Mouse (Mus musculus) spleen, postnatal 14 days (tissue): ENCODE measurements around the gene Frrs1.
A peak's percentile ranks its signal among the peaks of the same experiment; 100 is the strongest.

Experiments used
- DNase-seq, 2 experiments: peaks; one replicate each; pipeline ENCODE4 v3.0.0; 2021 to 2022; ENCODE audit warnings: low spot score in 2 of 2

Gene Frrs1

DNA sequence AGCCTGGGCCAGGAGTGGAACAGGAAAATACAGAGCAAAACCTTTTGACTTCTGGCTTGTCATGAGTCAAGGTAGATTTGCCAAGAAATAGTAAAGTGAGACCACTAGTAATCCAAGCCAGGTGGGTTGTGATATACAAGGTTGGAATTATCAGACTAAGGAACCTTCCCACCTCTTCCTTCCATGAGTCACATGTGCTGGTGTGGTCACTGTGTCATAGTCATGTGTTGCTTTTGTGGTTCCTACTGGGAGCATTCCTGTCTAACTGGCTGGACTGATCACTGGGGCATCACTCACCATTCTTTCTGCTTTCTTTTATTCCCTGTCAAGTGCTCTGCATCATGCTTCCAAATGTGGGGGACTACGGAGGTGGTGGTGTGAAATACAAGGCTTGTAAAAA, 11.2 kb upstream of the Frrs1 start:
- no peak for DNase-seq

DNA sequence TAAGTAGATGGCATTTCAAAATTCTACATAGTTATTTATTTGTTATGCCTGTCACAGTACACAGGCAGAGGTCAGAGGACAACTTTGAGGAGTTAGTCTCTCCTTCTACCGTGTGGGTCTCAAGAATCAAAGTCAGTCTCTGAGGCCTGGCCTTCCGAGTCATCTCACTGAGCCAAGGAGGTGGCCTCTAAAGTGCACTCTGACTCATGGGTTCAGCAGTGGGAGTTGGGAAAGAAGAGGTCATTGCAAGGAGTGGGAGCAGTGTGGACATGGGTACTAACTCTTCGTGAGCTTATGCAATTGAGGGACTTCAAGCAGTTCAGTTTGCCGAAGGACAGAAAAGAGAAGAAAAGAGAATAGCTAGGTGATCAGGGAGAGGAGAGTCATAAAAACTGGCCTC, 10.3 kb upstream of the Frrs1 start:
- no peak for DNase-seq

DNA sequence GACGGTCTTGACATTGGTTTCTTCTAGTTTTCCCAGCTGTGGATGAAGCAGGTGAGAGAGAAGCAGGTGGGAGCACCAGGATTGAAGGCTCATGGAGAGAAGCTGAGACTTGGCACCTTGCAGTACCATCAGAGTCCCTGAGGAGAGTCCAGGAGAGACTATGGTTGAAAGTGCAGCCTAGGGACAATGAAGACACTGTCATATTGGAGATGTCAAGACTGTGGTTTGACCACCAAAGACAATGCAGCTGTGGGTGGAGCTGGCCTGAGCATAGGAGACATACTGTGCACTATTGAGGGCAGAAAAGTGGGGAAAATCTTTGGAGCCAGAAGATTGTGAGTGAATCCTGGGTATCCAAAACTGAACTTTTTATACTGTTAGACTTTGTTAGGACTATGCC, 8.9 kb upstream of the Frrs1 start:
- no peak for DNase-seq

DNA sequence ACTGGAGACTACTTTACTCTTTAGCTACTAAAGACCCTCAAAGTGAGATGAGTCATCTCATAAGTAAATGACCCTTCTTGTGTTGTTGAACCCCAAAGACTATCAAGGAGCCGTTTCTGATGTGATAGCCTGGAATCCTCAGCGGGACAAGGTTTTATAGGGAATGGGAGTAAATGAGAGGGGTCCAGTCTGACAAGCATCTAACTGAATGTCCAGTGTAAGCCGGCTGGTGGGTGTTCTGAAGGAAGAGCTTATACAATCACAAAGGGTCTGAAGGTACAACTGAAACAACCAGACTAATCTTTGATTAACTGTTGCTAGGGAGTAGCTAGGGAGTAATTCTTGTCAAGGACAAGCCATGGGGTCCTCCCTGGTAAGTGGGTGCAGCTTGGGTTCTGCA, 6.8 kb upstream of the Frrs1 start:
- DNase-seq: no peak

DNA sequence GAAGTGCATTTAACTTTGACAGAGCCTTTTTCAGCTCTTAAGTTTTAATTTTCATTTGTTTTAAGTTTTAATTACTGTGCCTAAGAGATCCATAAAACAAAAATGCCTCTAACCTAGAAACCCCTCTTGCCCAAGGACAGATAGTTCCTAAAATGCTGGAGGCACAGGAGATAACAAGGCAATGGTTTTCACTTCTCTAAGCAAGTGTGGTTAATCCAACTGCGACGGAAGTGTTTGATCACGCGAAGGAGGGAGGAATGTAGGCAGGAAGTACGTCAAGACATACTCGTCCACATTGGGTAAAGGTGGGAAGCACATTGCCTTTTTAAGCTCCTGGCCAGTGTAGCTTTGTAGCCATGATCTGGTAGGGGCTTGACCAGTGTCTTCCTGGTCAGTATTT, 1.7 kb upstream of the Frrs1 start:
- no peak for DNase-seq

DNA sequence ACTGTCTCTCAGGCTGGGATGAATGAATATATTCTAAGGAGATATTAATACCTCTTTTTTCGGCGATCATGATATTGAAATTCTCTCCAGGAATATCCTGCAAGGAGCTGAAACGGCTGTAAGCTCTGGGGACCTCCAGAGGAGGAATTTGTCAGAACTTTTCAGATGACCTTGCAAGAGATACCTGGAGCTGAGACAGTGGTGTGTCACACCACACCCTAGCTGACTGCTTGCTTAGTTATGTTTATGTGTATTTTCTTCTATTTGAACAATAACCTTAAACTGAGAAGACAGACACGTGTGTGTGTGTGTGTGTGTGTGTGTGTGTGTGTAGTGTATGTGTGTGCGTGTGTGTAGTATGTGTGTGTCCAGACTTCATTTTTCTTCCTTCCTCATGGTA, 488 bp downstream of the Frrs1 start:
- no peak for DNase-seq

DNA sequence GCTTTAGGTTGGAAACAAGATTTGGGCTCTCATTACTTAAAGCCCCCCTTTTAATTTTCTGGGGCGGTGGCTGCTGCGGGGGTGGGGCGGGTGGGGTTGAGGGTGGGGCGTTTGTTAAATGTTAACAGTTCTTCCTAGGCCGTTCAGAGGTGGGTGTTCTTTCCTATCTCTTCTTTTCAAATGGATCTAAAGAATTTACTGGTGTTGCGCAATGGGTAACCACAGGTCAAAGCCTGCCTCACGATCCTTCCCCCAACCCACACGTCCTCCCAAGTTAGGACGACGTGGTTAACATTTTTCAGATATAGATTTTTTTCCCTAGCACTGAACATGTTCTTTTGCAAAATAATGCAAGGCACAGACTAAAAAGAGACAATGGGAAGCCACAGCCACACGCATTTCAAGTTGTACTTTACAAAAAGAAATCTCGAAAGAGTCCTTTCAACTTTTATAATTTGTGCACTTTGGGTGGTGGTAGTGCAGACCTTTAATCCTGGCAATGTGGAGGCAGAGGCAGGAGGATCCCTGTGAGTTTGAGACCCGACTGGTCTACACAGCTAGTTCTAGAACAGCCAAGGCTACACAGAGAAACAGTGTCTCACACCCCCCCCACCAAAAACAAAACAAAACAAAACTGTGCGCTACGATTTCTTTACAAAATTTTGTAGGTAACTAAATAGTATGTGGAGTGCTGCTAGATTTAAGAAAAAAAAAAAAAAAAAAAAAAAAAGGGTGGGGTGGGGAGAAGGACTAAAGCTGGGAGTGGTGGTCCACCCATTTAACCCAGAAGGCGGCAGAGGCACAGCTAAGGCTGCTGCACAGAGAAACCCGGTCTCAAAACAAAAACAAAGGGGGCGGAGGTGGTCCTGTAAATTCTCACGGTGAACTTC, 1.3 kb downstream of the Frrs1 start:
- no peak for DNase-seq

DNA sequence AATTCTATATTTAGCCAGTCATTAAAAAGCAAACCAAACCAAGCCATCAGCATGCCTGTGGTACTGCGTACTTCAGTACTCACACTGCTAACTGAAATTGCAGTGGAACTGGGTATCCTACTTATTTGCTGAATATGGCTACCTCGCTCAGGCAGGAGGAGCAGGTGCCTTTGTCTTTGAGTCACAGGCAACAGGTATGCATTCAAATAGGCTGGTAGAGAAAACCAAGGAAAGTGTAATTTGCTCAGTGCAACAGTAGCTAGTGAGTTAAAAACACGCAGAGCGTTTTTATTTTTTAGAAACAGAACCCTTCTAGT, 1.9 kb downstream of the Frrs1 start:
- no peak for DNase-seq

DNA sequence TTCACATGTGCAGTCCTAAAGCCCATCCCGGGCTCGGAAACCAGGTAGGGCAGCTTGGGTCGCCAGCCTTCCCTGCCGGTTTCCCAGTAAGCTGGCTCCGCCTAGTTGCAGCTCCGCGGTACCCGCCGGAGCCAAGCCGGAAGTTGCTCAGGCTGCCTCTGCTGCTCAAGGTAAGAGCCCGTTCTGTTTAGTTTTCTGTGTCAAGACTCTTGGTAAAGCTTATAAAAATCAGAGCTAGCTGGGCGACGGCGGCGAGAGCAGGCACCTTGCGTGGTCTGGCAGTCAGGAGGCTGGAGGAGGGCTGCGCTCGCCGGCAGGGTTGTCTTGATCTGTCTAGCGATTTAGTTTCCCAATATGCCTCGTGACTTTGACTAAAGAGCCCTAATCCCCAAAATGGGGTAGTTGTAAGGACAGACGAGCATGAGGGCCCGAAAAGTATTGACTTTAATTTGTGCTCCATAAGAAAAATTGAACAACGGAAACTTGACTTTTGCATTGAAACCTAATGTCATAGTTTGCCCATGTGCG, 2.3 kb downstream of the Frrs1 start:
- DNase-seq: peak; percentile 31 to 47

DNA sequence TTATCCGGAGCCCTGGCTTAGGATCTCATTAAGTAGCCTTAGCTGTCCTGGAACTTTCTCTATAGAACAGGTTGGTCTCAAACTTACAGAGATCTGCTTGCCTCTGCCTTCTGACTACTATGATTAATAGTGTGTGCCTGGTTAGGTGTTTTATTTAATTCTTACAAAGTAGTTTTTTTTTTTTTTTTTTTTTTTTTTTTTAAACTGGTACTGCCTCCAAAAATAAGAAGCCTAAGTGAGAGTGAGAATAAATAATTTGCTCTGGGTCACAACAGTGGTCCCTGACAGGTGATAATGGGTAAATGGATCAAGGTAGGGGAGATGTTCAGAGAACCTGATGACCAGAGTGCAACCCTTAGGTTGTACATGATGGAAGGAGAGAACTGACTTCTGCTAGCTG, 3.4 kb downstream of the Frrs1 start:
- no peak for DNase-seq

DNA sequence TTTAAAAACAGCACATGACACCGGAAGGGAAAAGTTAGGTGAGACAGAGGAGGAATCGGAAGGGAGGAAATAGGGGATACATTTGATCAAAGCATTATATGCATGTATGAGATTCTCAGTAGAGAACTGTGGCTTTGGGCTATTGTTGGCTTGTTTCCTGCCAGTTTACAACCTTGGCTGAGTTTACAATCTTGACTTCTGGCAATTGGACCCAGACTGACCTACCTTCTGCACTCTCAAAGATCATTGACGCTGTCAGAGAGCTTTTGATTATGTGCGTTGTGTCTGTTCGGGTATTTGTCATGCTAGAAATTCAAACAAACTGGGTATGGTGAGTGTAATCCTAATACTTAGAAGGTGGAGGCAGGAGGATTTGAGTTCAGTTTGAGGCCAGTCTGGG, 5.2 kb downstream of the Frrs1 start:
- DNase-seq: no peak

DNA sequence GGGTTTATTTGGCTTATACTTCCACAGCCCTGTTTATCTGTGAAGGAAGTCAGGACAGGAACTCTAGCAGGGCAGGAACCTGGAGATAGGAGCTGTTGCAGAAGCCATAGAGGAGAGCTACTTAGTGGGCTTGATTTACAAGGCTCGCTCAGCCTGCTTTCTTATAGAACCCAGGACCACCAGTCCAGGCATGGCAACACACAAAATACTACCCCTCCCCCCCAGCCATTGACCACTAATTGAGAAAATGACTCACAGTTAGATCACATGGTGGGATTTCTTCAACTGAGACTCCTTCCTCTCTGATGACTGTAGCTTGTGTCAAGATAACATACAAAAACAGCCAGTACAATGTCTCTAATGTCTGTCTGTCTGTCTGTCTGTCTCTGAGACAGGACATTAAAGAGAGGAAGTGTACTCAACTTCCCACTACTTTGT, 6.0 kb downstream of the Frrs1 start:
- DNase-seq: no peak

DNA sequence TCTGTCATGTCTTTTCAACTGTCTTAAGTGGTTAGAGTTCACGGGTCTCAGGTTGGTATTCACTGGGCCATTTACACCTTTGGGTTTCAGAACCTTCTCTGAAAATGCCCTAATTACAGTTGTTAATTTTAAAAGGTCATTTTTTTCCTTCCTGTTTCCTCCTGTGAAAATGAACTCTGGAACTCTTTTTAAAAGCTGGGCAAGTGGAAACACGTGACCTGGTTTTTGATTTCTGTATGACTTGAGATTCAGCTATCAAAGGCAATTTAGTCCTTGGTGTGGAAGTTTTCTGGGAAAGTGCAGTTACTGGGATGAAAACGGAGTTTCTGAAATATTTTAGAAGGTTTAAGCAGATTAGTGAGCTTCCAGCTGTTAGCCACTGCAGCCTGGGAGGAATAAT, 11.1 kb downstream of the Frrs1 start:
- no peak for DNase-seq

DNA sequence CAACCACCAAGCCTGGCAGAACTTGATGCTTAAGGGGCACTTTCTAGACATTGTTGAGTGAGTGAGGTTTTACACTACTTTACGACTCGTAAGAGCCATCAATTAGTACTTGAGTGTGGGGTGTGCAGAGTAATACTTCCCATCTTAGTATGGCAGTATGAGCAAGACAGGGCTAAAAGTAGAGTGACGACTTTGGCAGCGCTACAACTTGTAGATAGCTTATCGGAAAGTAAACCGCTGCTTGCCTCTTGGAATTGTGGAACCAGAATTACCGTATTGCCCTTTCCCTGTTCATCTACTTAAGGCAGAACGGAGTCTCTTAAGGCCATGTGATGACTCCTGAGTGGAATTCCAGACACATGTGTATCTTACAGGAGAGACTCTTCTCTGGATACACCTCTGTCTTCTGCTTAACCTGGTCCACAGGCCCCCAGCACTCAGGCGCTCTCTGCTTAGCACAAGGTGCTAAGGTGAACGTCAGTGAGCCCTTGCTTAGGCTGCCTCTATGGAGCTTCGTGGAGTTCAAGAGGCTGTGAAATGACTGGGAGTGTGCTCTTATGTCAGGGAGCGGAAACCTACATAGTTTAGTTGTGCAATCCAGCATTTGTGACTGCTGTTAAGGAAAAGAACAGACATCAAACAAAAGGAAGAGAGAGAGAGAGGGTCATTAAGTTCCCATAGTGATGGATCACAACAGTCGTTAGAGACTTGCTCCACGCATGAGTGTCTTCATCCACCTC, 23.1 kb downstream of the Frrs1 start:
- DNase-seq: no peak

DNA sequence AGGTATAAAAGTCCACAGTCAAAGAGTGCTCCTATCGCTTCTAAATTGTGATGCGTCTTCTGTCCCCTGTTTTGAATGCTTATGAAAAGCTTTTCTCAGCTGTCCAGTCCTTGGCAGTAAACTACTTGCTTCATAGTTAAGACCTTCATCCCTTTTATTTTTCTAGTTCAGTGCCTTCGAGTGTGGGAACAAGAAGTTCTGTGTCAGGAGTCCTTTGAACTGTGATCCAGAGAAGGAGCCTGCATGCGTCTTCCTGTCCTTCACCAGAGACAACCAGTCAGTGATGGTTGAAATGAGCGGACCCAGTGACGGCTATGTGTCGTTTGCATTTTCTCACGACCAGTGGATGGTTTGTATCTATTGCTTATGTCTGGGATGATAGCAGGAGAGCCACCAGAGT, 25.7 kb downstream of the Frrs1 start:
- DNase-seq: no peak

DNA sequence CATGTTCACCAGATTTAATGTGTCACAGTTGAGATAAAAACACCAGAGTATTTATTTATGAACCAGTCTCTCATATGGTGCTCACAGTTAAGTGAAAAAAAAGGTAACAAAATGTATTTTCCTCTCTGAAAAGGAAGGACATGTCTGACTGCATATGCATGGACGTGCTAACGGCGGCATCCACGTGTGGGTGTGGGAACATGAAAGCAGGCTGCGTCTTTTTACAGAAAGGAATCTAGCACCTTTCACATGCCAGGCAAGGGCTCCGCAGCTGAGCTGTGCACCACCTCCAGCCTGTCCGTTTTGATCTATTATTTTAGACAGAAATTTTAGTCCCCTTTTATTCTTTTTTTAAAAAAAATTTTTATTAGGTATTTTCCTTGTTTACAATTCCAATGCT, 30.1 kb downstream of the Frrs1 start:
- DNase-seq: no peak

DNA sequence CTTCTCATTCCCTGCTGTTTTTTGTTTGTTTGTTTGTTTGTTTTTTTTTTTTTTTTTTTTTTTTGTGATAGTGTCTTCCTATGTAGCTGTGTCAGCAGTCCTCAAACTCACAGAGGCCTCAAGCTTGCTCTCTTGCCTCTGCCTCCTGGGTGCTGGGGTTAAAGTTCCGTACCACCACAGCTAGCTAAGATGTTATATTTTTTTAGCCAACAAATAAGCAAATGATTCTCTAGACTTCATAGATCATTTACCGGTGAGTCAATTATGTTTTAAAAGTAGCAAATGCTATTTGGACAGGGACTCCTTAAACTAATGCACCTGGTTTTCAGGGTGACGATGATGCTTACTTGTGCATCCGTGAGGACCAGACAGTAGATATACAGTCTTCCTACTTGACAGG, 31.3 kb downstream of the Frrs1 start:
- DNase-seq: no peak

DNA sequence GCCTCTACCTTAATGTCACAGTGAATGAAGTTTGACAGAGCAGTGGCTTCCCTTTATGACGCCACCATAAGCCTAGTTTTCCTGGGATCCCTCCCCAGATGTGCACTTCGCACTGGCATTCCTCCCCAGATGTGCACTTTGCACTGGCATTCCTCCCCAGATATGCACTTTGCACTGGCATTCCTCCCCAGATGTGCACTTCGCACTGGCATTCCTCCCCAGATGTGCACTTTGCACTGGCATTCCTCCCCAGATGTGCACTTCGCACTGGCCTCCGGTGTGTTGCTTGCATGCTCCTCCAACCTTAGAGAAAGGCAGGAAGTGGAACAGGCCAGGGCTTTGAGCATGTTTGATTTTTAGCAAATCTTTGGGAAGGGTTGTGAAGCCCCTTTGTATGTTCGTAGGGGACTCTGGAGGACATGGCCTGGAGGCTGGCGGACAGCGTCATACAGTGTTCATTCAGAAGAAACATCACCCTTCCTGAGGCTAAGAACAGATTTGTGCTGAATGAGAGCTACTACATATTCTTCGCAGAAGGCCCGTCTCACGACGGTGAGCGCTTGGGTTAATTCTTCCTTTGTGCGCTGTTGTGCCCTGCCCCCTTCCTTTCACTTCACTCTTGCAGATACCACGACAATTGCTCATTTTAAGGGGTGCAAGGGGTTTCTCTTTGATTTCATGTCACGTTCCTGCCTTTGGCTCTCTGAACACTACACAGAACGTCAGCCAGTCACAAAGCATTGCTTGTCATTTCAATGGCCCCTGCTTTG, 32.4 kb downstream of the Frrs1 start:
- no peak for DNase-seq

DNA sequence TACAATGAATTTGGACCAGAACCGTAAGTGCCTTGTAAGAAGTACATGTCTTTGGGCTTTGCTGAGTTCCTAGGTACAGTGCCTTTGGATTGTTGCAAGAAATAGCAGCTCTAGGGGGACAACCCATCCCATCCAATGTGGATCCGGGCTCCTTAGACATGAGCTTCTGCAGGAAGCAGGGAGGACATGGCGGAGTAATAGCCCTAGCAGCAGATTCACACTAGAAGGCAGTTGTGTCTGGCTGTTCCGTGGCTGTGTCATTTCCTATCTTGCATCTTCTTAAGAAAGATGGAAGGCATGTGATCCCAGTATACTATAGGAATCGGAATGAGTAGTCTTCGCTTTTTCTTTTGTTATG, 32.9 kb downstream of the Frrs1 start:
- DNase-seq: no peak

DNA sequence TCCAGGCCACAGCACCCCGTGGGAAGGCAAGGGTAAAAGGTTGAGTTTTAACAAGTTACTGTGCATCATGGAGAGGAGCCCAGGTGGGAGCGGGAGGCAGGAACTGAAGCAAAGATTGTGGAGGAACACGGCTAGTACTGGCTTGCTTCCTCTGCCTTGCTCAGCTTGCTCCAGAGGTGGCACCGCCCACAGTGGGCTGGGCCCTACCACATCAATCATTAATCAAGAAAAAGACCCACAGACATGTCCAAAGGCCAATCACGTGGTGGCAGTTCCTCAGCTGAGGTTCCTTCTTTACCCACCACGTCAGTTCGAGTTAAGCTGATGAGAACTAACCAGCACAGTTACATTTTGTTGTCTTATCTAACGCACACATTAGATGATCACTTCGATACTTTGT, 33.6 kb downstream of the Frrs1 start:
- no peak for DNase-seq

DNA sequence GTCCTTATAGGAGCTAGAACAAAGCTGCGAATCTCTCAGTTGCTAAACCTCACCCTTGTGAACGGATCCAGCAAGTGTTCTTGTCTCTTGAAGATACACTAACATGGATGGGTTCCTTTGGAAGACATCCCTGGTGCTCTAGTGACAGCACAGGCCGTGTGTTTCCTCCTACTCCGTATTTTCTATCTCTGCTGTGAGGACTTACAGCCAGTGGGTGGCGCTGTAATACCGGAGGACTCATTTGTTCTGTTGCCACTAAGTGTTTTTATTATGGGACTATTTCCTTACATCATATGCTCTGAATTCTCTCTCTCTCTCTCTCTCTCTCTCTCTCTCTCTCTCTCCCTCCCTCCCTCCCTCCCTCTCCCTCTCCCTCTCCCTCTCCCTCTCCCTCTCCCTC, 44.9 kb downstream of the Frrs1 start:
- DNase-seq: no peak

DNA sequence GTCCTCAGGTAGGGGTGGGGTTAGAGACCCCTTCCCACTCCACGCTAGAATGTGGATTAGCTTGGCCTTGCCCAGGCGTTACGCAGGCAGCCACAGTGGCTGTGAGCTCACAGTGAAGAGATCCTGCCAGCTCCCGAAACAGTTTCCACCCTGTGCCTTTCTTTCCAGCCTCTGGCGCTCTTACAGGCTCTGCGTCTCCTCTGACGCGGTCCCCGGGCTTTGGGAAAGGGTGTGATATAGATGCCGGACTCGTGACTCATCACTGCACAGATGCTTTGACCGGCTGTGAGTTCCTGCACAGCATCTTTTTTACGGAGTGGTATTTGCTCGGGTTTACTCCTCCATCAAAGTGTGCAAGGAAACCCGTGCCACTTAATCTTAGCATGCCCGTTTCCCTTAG, 46.6 kb downstream of the Frrs1 start:
- DNase-seq: no peak

DNA sequence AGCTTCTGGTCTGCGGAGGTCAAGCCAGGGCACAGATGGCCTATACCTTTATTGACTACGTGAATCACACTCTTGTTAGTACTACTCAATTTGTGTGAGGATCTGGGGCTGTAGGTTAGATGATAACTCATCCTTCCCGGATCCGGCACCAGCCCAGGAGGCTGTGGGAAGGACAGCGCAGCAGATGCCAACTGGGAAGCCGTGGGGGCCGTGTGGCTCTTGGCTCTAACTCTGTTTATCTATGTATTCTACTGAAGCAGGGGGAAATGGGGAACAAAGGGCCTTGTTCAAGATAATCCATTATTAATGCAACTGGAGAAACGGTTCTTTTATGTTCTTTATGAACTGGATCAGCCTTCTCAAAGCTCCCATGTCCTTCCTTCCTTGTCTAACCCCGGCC, 47.3 kb downstream of the Frrs1 start:
- no peak for DNase-seq
